ENCODE assay signal across 8 mouse cellular contexts in genomic region chr7:64060051-64060450, GRCm38 (mm10).
A peak's percentile ranks its signal among the peaks of the same experiment; 100 is the strongest.
DNase-seq lines count a peak whose midpoint lies in the region; ATAC-seq and TF ChIP-seq lines count a peak whose summit lies in the region.

No protein-coding gene starts in this region.

- no peaks in the 10 kb centered on the region for H3K27me3 ChIP-seq in forebrain, embryonic 14.5 days (replicated peaks; ENCODE audit: control insufficient read depth, insufficient read depth, low read length)
- H3K27me3 ChIP-seq in forebrain, embryonic 12.5 days, result no peaks in the 10 kb centered on the region
- no peaks in the 10 kb centered on the region for H3K27me3 ChIP-seq in midbrain, embryonic 10.5 days (ENCODE audit: low read depth, poor library complexity, severe bottlenecking)
- no peaks in the 10 kb centered on the region for H3K27me3 ChIP-seq in midbrain, embryonic 15.5 days (replicated peaks)
- H3K27me3 ChIP-seq in midbrain, postnatal 0 days (ENCODE audit: insufficient read depth, low read length), result no peaks in the 10 kb centered on the region

- H3K36me3 ChIP-seq in forebrain, embryonic 14.5 days (ENCODE audit: control insufficient read depth, insufficient read depth, low read length), result no peaks in the 10 kb centered on the region
- H3K36me3 ChIP-seq in forebrain, embryonic 12.5 days (replicated peaks), result no peaks in the 10 kb centered on the region
- H3K36me3 ChIP-seq in midbrain, embryonic 10.5 days, result no peaks in the 10 kb centered on the region
- no peaks in the 10 kb centered on the region for H3K36me3 ChIP-seq in midbrain, embryonic 15.5 days (replicated peaks)
- no peaks in the 10 kb centered on the region for H3K36me3 ChIP-seq in midbrain, postnatal 0 days (ENCODE audit: insufficient read depth, low read length)

- H3K4me3 ChIP-seq in forebrain, embryonic 14.5 days (ENCODE audit: low read depth, low read length), result no peak overlapping the region
- no peak overlapping the region for H3K4me3 ChIP-seq in forebrain, embryonic 12.5 days (replicated peaks)
- H3K4me3 ChIP-seq in midbrain, embryonic 10.5 days, result no peak overlapping the region
- H3K4me3 ChIP-seq in midbrain, embryonic 15.5 days, result no peak overlapping the region
- H3K4me3 ChIP-seq in midbrain, postnatal 0 days (ENCODE audit: low read depth, low read length), result no peak overlapping the region

- no peak overlapping the region for H3K27ac ChIP-seq in forebrain, embryonic 14.5 days (ENCODE audit: low read depth, low read length)
- H3K27ac ChIP-seq in forebrain, embryonic 12.5 days, result no peak overlapping the region
- H3K27ac ChIP-seq in midbrain, embryonic 10.5 days (replicated peaks), result no peak overlapping the region
- H3K27ac ChIP-seq in midbrain, embryonic 15.5 days, result no peak overlapping the region
- no peak overlapping the region for H3K27ac ChIP-seq in midbrain, postnatal 0 days (ENCODE audit: low read depth, low read length)

- peak; percentile 61 for DNase-seq in forebrain, embryonic 14.5 days (ENCODE audit: low spot score)
- peak; percentile 38 for DNase-seq in midbrain, embryonic 10.5 days (ENCODE audit: low spot score)
- DNase-seq in brain, embryonic 14.5 days (ENCODE audit: low read depth), result peak; percentile 74
- DNase-seq in midbrain, postnatal 0 days (ENCODE audit: low spot score), result peak; percentile 63
- no peak for DNase-seq in ovary, postnatal 14 days (ENCODE audit: low spot score)
- DNase-seq in frontal cortex, postnatal 25 days (ENCODE audit: low spot score in 2 of 2), result no peak

- H3K4me2 ChIP-seq in forebrain, embryonic 14.5 days (ENCODE audit: low read length), result no peak overlapping the region
- H3K4me2 ChIP-seq in forebrain, embryonic 12.5 days, result no peak overlapping the region
- no peak overlapping the region for H3K4me2 ChIP-seq in midbrain, embryonic 15.5 days
- no peak overlapping the region for H3K4me2 ChIP-seq in midbrain, postnatal 0 days (ENCODE audit: low read depth, low read length, poor library complexity, severe bottlenecking)

- ATAC-seq in forebrain, embryonic 14.5 days, result no peak
- ATAC-seq in forebrain, embryonic 12.5 days (ENCODE audit: low FRiP score), result no peak
- ATAC-seq in midbrain, embryonic 15.5 days (replicated peaks), result no peak
- no peak for ATAC-seq in midbrain, postnatal 0 days (ENCODE audit: low FRiP score)

- no peak for TF ChIP-seq POLR2A in brain, embryonic 14.5 days (IDR thresholded peaks at IDR 0.05; ENCODE audit: borderline replicate concordance, extremely low read depth, insufficient read depth, insufficient read length, poor library complexity, severe bottlenecking)

- no peaks in the 10 kb centered on the region for H3K9me3 ChIP-seq in forebrain, embryonic 14.5 days (replicated peaks; ENCODE audit: control insufficient read depth, low read length)
- no peaks in the 10 kb centered on the region for H3K9me3 ChIP-seq in forebrain, embryonic 12.5 days
- no peaks in the 10 kb centered on the region for H3K9me3 ChIP-seq in midbrain, embryonic 10.5 days (replicated peaks)
- H3K9me3 ChIP-seq in midbrain, embryonic 15.5 days, result no peaks in the 10 kb centered on the region
- H3K9me3 ChIP-seq in midbrain, postnatal 0 days (ENCODE audit: low read length), result no peaks in the 10 kb centered on the region

- TF ChIP-seq CTCF in brain, embryonic 14.5 days (IDR thresholded peaks at IDR 0.05; ENCODE audit: borderline replicate concordance, extremely low read depth, insufficient read depth, insufficient read length), result peak; percentile 66; the same call in 1 of the 2 replicates
- TF ChIP-seq CTCF in midbrain, postnatal 0 days (IDR thresholded peaks at IDR 0.05), result peak; percentile 82

- H3K4me1 ChIP-seq in forebrain, embryonic 14.5 days (ENCODE audit: control insufficient read depth, insufficient read depth, low read length), result no peaks in the 10 kb centered on the region
- H3K4me1 ChIP-seq in forebrain, embryonic 12.5 days, result no peaks in the 10 kb centered on the region; the same call in 1 of the 2 replicates
- H3K4me1 ChIP-seq in midbrain, embryonic 10.5 days, result peaks cover 15% of the 10 kb centered on the region
- H3K4me1 ChIP-seq in midbrain, embryonic 15.5 days, result no peaks in the 10 kb centered on the region
- no peaks in the 10 kb centered on the region for H3K4me1 ChIP-seq in midbrain, postnatal 0 days (ENCODE audit: insufficient read depth, low read length)

- H3K9ac ChIP-seq in forebrain, embryonic 14.5 days (ENCODE audit: low read length), result no peak overlapping the region
- no peak overlapping the region for H3K9ac ChIP-seq in forebrain, embryonic 12.5 days
- no peak overlapping the region for H3K9ac ChIP-seq in midbrain, embryonic 15.5 days
- no peak overlapping the region for H3K9ac ChIP-seq in midbrain, postnatal 0 days (replicated peaks; ENCODE audit: low read length, poor library complexity, severe bottlenecking)

- 3% methylated on average over 1 of the region's 1 CpGs for WGBS in forebrain, embryonic 14.5 days
- WGBS in forebrain, embryonic 12.5 days, result 0% methylated on average over 1 of the region's 1 CpGs
- WGBS in midbrain, embryonic 10.5 days, result 0% methylated on average over 1 of the region's 1 CpGs
- WGBS in midbrain, embryonic 15.5 days, result 0% methylated on average over 1 of the region's 1 CpGs
- WGBS in midbrain, postnatal 0 days, result 6% methylated on average over 1 of the region's 1 CpGs

Comparison
In these comparisons a context has a peak if more than half of its experiments do, and no peak if none do; other contexts are left out.
1. DNase-seq: peak in forebrain, embryonic 14.5 days (single experiment), midbrain, embryonic 10.5 days (single experiment), brain, embryonic 14.5 days (single experiment) and midbrain, postnatal 0 days (single experiment); none in ovary, postnatal 14 days (single experiment) and frontal cortex, postnatal 25 days (0 of 2).